Mouse (Mus musculus) thymus, adult 2 months (tissue): ENCODE results near the gene Hepacam2. TPM values are rescaled to one million over a fixed set of nuclear protein-coding genes. Genes with fewer than 3 reads are reported as not detected.

ENCODE experiments used
- DNase-seq: peaks from one replicate; pipeline ENCODE4 v3.0.0; 2021
- H3K27ac ChIP-seq: fragments of 200-500 bp; 2 replicates; pipeline ENCODE4 v1.5.1; 2012; ENCODE audit warnings: low read length, control low read depth; ENCODE audit not compliant: control insufficient read depth, insufficient read depth
- H3K27me3 ChIP-seq: fragments of 200-500 bp; 2 replicates; pipeline ENCODE4 v1.6.1; 2012; ENCODE audit warnings: mild to moderate bottlenecking, low read length, moderate library complexity, mixed read lengths; ENCODE audit not compliant: control insufficient read depth, insufficient read depth
- H3K36me3 ChIP-seq: fragments of 200-500 bp; 2 replicates; pipeline ENCODE4 v1.6.1; 2012; ENCODE audit warnings: mild to moderate bottlenecking, low read length, moderate library complexity; ENCODE audit not compliant: control insufficient read depth, insufficient read depth
- H3K4me1 ChIP-seq: fragments of 200-500 bp; replicated peaks from 2 replicates; pipeline ENCODE4 v1.6.1; 2012; ENCODE audit warnings: low read length; ENCODE audit not compliant: control insufficient read depth, insufficient read depth
- H3K4me3 ChIP-seq: fragments of 200-500 bp; 2 replicates; pipeline ENCODE4 v1.5.1; 2012; ENCODE audit warnings: mild to moderate bottlenecking, low read length, control low read depth, moderate library complexity; ENCODE audit not compliant: control insufficient read depth, insufficient read depth
- CTCF ChIP-seq: fragments of 200-500 bp; IDR thresholded peaks from 2 replicates; pipeline ENCODE4 v1.5.1; 2012; ENCODE audit warnings: mild to moderate bottlenecking, control low read depth, low read length, moderate library complexity, borderline replicate concordance; ENCODE audit not compliant: control insufficient read depth, poor library complexity, insufficient read depth; ENCODE audit errors: extremely low read depth
- POLR2A ChIP-seq: fragments of 200-500 bp; IDR thresholded peaks from 2 replicates; pipeline ENCODE4 v1.6.1; 2012; ENCODE audit warnings: mild to moderate bottlenecking, low read length, control low read depth, moderate library complexity; ENCODE audit not compliant: control insufficient read depth, poor library complexity, insufficient read depth; ENCODE audit errors: extremely low read depth
- WGBS: fragments of 180-500 bp; shearing (Covaris S2); methylation state at CpG from one replicate; pipeline ENCODE4 v1.1.7; 2018; 5-methylcytosine and 5-hydroxymethylcytosine counted together
- polyA plus RNA-seq: library from polyadenylated mRNA; depleted of rRNA; stranded (reverse); fragments of >200 nt; gene quantifications from 2 replicates; pipeline ENCODE4 v1.2.3, GENCODE M21; 2012

Gene Hepacam2
- polyA plus RNA-seq, 1 experiment, result 4.4 TPM

GRCm38 (mm10) chr6:3505289-3505688, 7.2 kb upstream of the Hepacam2 start:
- no peaks in the 10 kb centered on the region for H3K27me3 ChIP-seq
- H3K36me3 ChIP-seq, result no peaks in the 10 kb centered on the region
- WGBS, result 85% methylated on average over 5 of the region's 5 CpGs
- no peak overlapping the region for H3K27ac ChIP-seq
- TF ChIP-seq CTCF (no peak), POLR2A (no peak)
- no peaks in the 10 kb centered on the region for H3K4me1 ChIP-seq
- DNase-seq, result no peak
- no peak overlapping the region for H3K4me3 ChIP-seq

GRCm38 (mm10) chr6:3500286-3500685, 2.2 kb upstream of the Hepacam2 start:
- no peak overlapping the region for H3K4me3 ChIP-seq
- WGBS, result 88% methylated on average over 3 of the region's 3 CpGs
- no peak overlapping the region for H3K27ac ChIP-seq
- DNase-seq, result no peak
- H3K4me1 ChIP-seq, result peaks cover 6% of the 10 kb centered on the region
- H3K27me3 ChIP-seq, result no peaks in the 10 kb centered on the region
- TF ChIP-seq CTCF (no peak), POLR2A (no peak)
- no peaks in the 10 kb centered on the region for H3K36me3 ChIP-seq

GRCm38 (mm10) chr6:3496210-3496609, 1.9 kb downstream of the Hepacam2 start:
- Histone ChIP-seq H3K4me1 (peaks cover 6% of the 10 kb centered on the region), H3K27me3 (no peaks in the 10 kb centered on the region), H3K36me3 (no peaks in the 10 kb centered on the region), H3K4me3 (no peak overlapping the region), H3K27ac (no peak overlapping the region)
- 2% methylated on average over 2 of the region's 2 CpGs for WGBS
- no peak for TF ChIP-seq POLR2A
- TF ChIP-seq CTCF, result no peak
- peak; percentile 40 for DNase-seq

- H3K4me1 ChIP-seq, result peaks cover 6% of the 10 kb centered on the region
- 87% methylated on average over 5 of the region's 5 CpGs for WGBS
- no peak for TF ChIP-seq CTCF
- no peak for TF ChIP-seq POLR2A
These were observed 3.8 kb downstream of the Hepacam2 start for GRCm38 (mm10) chr6:3494285-3494684.

GRCm38 (mm10) chr6:3487355-3487754, 10.7 kb downstream of the Hepacam2 start:
- Histone ChIP-seq H3K36me3 (no peaks in the 10 kb centered on the region), H3K4me1 (no peaks in the 10 kb centered on the region), H3K27ac (no peak overlapping the region), H3K4me3 (no peak overlapping the region), H3K27me3 (no peaks in the 10 kb centered on the region)
- DNase-seq, result no peak
- WGBS, result 73% methylated on average over 1 of the region's 1 CpGs
- TF ChIP-seq POLR2A (no peak), CTCF (no peak)

More at GRCm38 (mm10) chr6:3494285-3494684, 3.8 kb downstream of the Hepacam2 start:
- Histone ChIP-seq H3K36me3 (no peaks in the 10 kb centered on the region), H3K4me3 (no peak overlapping the region), H3K27ac (no peak overlapping the region), H3K27me3 (no peaks in the 10 kb centered on the region)
- DNase-seq, result no peak

- H3K27ac ChIP-seq, result no peak overlapping the region
- no peak overlapping the region for H3K4me3 ChIP-seq
- no peak for DNase-seq
- 19% methylated on average over 3 of the region's 3 CpGs for WGBS
- no peaks in the 10 kb centered on the region for H3K4me1 ChIP-seq
- H3K27me3 ChIP-seq, result no peaks in the 10 kb centered on the region
- no peak for TF ChIP-seq CTCF
- TF ChIP-seq POLR2A, result no peak
- no peaks in the 10 kb centered on the region for H3K36me3 ChIP-seq
These were observed 13.0 kb downstream of the Hepacam2 start for GRCm38 (mm10) chr6:3485133-3485532.

GRCm38 (mm10) chr6:3481705-3482104, 16.4 kb downstream of the Hepacam2 start:
- H3K27me3 ChIP-seq, result no peaks in the 10 kb centered on the region
- no peak overlapping the region for H3K4me3 ChIP-seq
- no peaks in the 10 kb centered on the region for H3K36me3 ChIP-seq
- WGBS, result 56% methylated on average over 3 of the region's 3 CpGs
- DNase-seq, result no peak
- TF ChIP-seq POLR2A (no peak), CTCF (no peak)
- H3K27ac ChIP-seq, result no peak overlapping the region
- no peaks in the 10 kb centered on the region for H3K4me1 ChIP-seq
